Mouse (Mus musculus) induced T-regulatory cell, adult 2 months (primary cell): ENCODE data around the gene Gns.

Experiments
- DNase-seq: peaks from one replicate; pipeline ENCODE4 v3.0.0-alpha.2; 2012; ENCODE audit warnings: low read depth

The Gns gene

GRCm38 (mm10) chr10:121429981-121430682 lies 65.2 kb downstream of the Gns start:
- DNase-seq: peak; percentile 53

- no peak for DNase-seq
These were observed 66.1 kb downstream of the Gns start for GRCm38 (mm10) chr10:121430764-121431540.

- no peak for DNase-seq
These were observed 67.2 kb downstream of the Gns start for GRCm38 (mm10) chr10:121432041-121432634.

GRCm38 (mm10) chr10:121432635-121433280 lies 67.9 kb downstream of the Gns start:
- no peak for DNase-seq

- no peak for DNase-seq
These were observed 69.7 kb downstream of the Gns start for GRCm38 (mm10) chr10:121434441-121435103.

GRCm38 (mm10) chr10:121435546-121436257 lies 70.8 kb downstream of the Gns start:
- no peak for DNase-seq

GRCm38 (mm10) chr10:121436258-121436645 lies 71.4 kb downstream of the Gns start:
- DNase-seq: no peak

GRCm38 (mm10) chr10:121436693-121437092 lies 71.8 kb downstream of the Gns start:
- DNase-seq: no peak

GRCm38 (mm10) chr10:121438109-121438508 lies 73.2 kb downstream of the Gns start:
- no peak for DNase-seq

GRCm38 (mm10) chr10:121439310-121439731 lies 74.4 kb downstream of the Gns start:
- DNase-seq: no peak

- no peak for DNase-seq
These were observed 78.9 kb downstream of the Gns start for GRCm38 (mm10) chr10:121443791-121444190.

GRCm38 (mm10) chr10:121444198-121444597 lies 79.3 kb downstream of the Gns start:
- DNase-seq: no peak

GRCm38 (mm10) chr10:121445808-121446207 lies 80.9 kb downstream of the Gns start:
- no peak for DNase-seq
